Mouse (Mus musculus): ENCODE data around the gene Prb1.
"Not testable (repeated sequence)": the region's sequence is repeated elsewhere in the genome, so short reads cannot be mapped to it uniquely, and the experiment has no call there.

Gene Prb1

GRCm38 (mm10) chr6:132210421-132210820 lies at the start of gene Prb1:
TSS of gene Prb1 (minus strand) at chr6:132210521.
- not testable (repeated sequence) for DNase-seq (ENCODE audit: low spot score in 2 of 2)

Data from frontal cortex, postnatal 14 days (tissue).